Mouse (Mus musculus): ENCODE data around the gene Defb20. TPM values are rescaled to one million over a fixed set of nuclear protein-coding genes. Genes with fewer than 3 reads are reported as not detected.
"Not testable (repeated sequence)": the region's sequence is repeated elsewhere in the genome, so short reads cannot be mapped to it uniquely, and the experiment has no call there.

The Defb20 gene
- total RNA-seq (2014; rRNA removed) (not detected in 2 replicates), polyA plus RNA-seq (2015; fragmentation: Nextera tagmentation; extraction: Ambion mirVana) (not detected in 2 replicates)

DNA sequence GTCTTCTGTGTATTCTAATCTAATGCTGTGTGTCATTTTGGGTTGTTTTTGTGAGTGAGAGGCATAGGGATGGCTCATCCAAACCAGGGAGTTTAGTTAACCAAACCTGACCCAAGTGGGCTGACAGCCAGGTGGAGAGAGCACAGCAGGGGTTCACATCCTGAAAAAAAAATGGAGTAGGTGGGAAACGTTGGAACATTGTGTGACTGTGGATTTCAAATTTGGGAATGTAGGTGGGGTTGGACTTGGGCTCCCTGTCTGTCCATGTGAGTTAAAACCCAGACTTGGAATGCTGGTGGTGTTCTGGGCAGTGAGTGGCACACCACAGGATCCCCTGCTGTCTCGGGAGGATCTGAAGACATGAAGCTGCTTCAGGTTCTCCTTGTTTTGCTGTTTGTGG lies at the start of gene Defb20:
Defb20 (plus strand) TSS at position 301 of the 400 bp plus-strand sequence.
- no peaks in the 10 kb centered on the region for H3K9me3 ChIP-seq (ENCODE audit: low read length)
- TF ChIP-seq CTCF (IDR thresholded peaks at IDR 0.05; ENCODE audit: low read depth) = no peak

DNA sequence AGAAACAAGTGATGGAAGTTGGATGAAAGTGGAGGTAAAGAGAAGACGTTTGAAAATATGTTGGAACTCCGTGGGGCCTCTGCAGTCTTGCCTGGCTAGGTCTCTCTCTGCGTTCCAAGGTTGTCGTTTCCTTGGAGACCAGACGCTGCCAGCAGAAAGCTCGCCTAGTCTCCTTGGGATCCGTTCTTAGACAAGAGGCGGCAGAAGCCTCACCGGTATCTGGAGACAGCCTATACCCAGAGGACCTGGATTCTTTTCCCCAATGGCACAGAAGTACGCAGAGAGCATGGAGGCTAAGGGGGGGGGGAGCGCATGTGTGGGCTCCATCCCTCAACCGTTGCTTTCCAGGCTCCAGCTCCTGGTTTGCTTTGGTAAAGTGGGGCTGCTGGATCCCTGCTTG lies 49.4 kb upstream of the Defb20 start:
- Histone ChIP-seq H3K4me2 (ENCODE audit: low read depth, low read length) (peak overlapping the region; percentile 47), H3K36me3 (ENCODE audit: insufficient read depth, low read length) (no peaks in the 10 kb centered on the region), H3K9ac (replicated peaks; ENCODE audit: low read length) (0 out of 2 replicates have a peak overlapping the region, but pooled peaks have one; percentile 17), H3K9me3 (ENCODE audit: low read length) (no peaks in the 10 kb centered on the region), H3K4me3 (ENCODE audit: low read length) (peak overlapping the region; percentile 18; the same call in 1 of the 2 replicates), H3K27ac (no peak overlapping the region), H3K4me1 (ENCODE audit: insufficient read depth, low read length) (no peaks in the 10 kb centered on the region; the same call in 1 of the 2 replicates), H3K27me3 (ENCODE audit: insufficient read depth, low read length) (no peaks in the 10 kb centered on the region)
- 3% methylated on average over 11 of the region's 12 CpGs for WGBS
- no peak for TF ChIP-seq CTCF (IDR thresholded peaks at IDR 0.05; ENCODE audit: low read depth)
- DNase-seq (ENCODE audit: low spot score) = peak; percentile 63
- peak; percentile 35; the same call in 1 of the 2 replicates for ATAC-seq

More for the DNA sequence above, at the start of gene Defb20:
- Histone ChIP-seq H3K4me1 (ENCODE audit: insufficient read depth, low read length) (no peaks in the 10 kb centered on the region), H3K9ac (replicated peaks; ENCODE audit: low read length) (no peak within 1 kb of the TSS), H3K27me3 (ENCODE audit: insufficient read depth, low read length) (no peaks in the 10 kb centered on the region), H3K27ac (no peak within 1 kb of the TSS), H3K4me2 (ENCODE audit: low read depth, low read length) (no peak within 1 kb of the TSS), H3K36me3 (ENCODE audit: insufficient read depth, low read length) (no peaks in the 10 kb centered on the region), H3K4me3 (ENCODE audit: low read length) (no peak within 1 kb of the TSS)
- ATAC-seq (no peak), DNase-seq (ENCODE audit: low spot score) (no peak)
- WGBS = 61% methylated on average over 2 of the region's 2 CpGs

DNA sequence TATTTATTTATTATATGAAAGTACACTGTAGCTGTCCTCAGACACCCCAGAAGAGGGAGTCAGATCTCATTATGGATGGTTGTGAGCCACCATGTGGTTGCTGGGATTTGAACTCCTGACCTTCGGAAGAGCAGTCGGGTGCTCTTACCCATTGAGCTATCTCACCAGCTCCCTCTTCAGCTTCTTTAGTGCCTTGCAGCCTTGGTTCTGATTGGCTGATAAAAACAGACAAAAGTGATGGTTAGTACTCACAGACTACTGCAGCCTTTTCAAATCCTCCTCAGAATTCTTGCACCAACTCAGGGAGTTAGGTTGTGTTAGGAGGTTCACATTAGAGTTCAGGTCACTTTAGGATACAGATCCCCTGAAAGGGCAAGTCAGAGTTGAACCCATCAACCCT lies 48.4 kb upstream of the Defb20 start:
- not testable (repeated sequence) for H3K9ac ChIP-seq (replicated peaks; ENCODE audit: low read length); H3K4me1 ChIP-seq (ENCODE audit: insufficient read depth, low read length)
- WGBS = 76% methylated on average over 2 of the region's 2 CpGs

DNA sequence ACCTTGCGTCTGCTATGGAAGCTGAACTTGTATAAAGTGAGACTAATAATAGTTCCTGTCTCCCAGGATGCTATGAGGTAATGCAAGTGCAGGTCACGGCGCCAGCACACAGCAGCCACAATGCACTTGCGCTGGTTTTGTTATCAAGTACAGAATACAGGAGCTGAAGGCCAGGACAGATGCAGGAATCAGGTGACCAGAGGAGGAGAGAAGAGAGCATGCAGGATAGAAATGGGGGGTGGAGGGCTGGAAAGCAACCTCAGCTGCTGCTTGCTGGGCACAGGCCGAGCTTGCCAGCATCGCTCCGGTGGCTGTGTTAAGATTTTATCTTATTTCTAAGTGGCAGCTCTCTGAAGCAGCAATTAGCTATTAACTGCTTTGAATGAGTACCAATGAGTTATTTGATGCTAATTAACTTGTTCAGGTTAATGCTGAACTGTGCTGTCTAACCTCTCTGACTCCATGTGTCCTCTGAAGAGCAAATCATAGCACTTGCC lies 40.4 kb upstream of the Defb20 start:
- Histone ChIP-seq H3K27ac (peak overlapping the region; percentile 9; the same call in 1 of the 2 replicates), H3K9ac (replicated peaks; ENCODE audit: low read length) (no peak overlapping the region), H3K4me3 (ENCODE audit: low read length) (no peak overlapping the region), H3K9me3 (ENCODE audit: low read length) (no peaks in the 10 kb centered on the region), H3K36me3 (ENCODE audit: insufficient read depth, low read length) (no peaks in the 10 kb centered on the region), H3K27me3 (ENCODE audit: insufficient read depth, low read length) (no peaks in the 10 kb centered on the region), H3K4me2 (ENCODE audit: low read depth, low read length) (no peak overlapping the region), H3K4me1 (ENCODE audit: insufficient read depth, low read length) (no peaks in the 10 kb centered on the region)
- 77% methylated on average over 7 of the region's 7 CpGs for WGBS
- no peak for TF ChIP-seq CTCF (IDR thresholded peaks at IDR 0.05; ENCODE audit: low read depth)
- peak; percentile 36; the same call in 1 of the 2 replicates for ATAC-seq
- peak; percentile 36 for DNase-seq (ENCODE audit: low spot score)

More for the DNA sequence above, 48.4 kb upstream of the Defb20 start:
- H3K4me3 ChIP-seq (ENCODE audit: low read length); H3K27me3 ChIP-seq (ENCODE audit: insufficient read depth, low read length); DNase-seq (ENCODE audit: low spot score); H3K36me3 ChIP-seq (ENCODE audit: insufficient read depth, low read length); H3K4me2 ChIP-seq (ENCODE audit: low read depth, low read length); H3K9me3 ChIP-seq (ENCODE audit: low read length); ATAC-seq; H3K27ac ChIP-seq: not testable (repeated sequence)

DNA sequence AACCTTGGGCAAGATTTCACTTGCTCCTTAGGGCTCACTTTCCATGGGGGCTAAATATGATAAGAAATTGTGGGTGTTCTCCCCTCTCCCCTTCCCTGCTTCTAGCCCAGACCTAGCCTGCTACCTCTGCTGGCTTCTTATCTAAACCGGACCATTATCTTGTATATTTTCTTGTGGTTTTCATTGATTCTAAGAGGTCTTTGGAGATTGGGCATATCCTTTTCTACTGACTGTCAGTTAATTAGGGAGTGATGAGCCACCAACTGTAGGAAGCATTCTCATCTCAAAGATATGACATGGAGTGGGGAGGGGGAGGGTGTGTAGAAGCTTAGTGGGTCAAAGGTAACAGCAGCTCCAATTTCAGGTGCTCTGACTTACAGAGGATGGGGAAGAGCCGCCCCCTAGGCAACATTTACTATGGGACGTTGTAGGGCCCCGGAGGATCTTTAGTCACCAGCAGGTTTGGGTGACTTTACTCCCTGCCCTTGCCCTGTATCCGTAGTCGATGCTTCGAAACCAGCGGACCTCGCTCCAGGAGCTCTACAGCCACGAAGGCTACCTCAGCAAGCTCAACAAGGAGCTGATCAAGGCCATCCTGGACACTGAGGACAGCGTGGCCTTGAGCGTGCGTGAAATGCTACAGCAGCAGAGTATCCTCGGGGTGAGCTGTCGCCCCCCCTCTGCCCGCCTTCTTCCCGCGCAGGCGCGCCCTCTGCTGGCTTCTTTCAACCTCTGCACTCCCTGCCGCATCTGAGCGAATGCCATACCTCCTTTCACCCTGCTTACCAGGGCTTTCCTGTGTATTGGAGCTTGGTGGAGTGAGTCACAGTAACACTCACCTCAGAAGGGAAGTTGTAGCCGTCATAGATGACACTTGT lies 39.6 kb upstream of the Defb20 start:
- no peak overlapping the region for H3K9ac ChIP-seq (replicated peaks; ENCODE audit: low read length)
- DNase-seq (ENCODE audit: low spot score) (peak; percentile 91), ATAC-seq (peak; percentile 89)
- H3K4me2 ChIP-seq (ENCODE audit: low read depth, low read length) = peak overlapping the region; percentile 53
- no peaks in the 10 kb centered on the region for H3K27me3 ChIP-seq (ENCODE audit: insufficient read depth, low read length)
- no peaks in the 10 kb centered on the region for H3K4me1 ChIP-seq (ENCODE audit: insufficient read depth, low read length)
- peak overlapping the region; percentile 20; the same call in 1 of the 2 replicates for H3K4me3 ChIP-seq (ENCODE audit: low read length)
- 4% methylated on average over 23 of the region's 23 CpGs for WGBS
- peak overlapping the region; percentile 9; the same call in 1 of the 2 replicates for H3K27ac ChIP-seq
- no peaks in the 10 kb centered on the region for H3K36me3 ChIP-seq (ENCODE audit: insufficient read depth, low read length)
- no peaks in the 10 kb centered on the region for H3K9me3 ChIP-seq (ENCODE audit: low read length)
- peak; percentile 95 for TF ChIP-seq CTCF (IDR thresholded peaks at IDR 0.05; ENCODE audit: low read depth)

DNA sequence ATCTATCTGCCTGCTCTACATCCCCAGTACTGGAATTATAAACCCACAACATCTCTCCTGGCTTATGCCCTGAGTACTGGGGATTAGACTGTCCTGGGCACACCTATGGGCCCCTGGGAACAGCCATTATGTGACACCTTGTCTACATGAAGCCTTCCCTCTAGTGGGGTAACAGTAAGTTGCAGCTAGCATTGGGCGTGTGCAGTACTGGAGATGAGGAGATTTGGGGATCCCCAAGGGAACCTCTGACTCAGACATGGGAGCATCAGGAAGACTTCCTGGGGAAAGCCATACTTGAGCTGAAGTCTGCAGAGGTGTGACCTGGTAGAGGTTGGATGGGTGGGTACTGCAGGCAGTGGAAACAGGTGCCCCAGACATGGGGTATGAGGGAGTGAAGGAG lies 37.9 kb upstream of the Defb20 start:
- H3K27me3 ChIP-seq (ENCODE audit: insufficient read depth, low read length) = no peaks in the 10 kb centered on the region
- H3K4me3 ChIP-seq (ENCODE audit: low read length) = no peak overlapping the region
- ATAC-seq (no peak), DNase-seq (ENCODE audit: low spot score) (no peak)
- 71% methylated on average over 1 of the region's 1 CpGs for WGBS
- H3K4me1 ChIP-seq (ENCODE audit: insufficient read depth, low read length) = peaks cover 4% of the 10 kb centered on the region
- H3K9ac ChIP-seq (replicated peaks; ENCODE audit: low read length) = no peak overlapping the region
- peak; percentile 44 for TF ChIP-seq CTCF (IDR thresholded peaks at IDR 0.05; ENCODE audit: low read depth)
- no peaks in the 10 kb centered on the region for H3K9me3 ChIP-seq (ENCODE audit: low read length)
- H3K27ac ChIP-seq = no peak overlapping the region
- no peaks in the 10 kb centered on the region for H3K36me3 ChIP-seq (ENCODE audit: insufficient read depth, low read length)
- H3K4me2 ChIP-seq (ENCODE audit: low read depth, low read length) = no peak overlapping the region
